Mouse (Mus musculus): ENCODE results near the gene Gucy1b1.

The Gucy1b1 gene

DNA sequence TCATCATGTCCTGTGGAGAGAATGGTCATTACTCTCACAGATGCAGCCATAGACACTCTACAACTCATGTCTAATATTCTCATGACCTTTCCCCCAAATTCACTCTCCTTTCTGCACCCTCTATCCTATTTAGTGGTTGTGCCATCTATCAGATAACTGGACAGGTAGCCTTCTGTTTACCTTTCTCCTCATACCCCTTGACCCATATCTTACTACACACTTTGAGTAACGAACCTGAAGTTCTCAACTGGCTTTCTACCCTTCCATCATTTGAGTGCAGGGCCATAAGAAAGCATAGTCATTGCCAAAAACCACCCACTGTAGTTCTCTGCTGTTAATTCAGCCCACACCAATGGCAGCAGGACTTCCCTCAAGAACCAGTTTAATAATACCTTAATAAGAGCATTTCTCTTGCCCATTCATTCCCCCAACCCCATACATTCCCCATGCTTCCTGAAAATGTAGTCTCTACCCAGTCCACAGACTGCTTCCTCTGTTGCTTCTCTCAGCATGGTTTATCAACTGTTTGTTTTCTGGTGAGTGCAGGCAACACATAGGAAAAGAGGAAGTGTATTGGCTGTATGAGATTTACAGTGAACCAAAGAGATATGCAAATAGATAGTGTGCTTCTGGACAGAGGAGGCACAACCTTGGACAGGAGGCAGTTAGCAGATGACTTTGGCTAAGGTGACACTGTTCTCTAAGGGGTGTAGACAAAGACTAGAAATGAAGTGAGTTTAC is 44.3 kb downstream of the Gucy1b1 start:
- no peak for DNase-seq

DNA sequence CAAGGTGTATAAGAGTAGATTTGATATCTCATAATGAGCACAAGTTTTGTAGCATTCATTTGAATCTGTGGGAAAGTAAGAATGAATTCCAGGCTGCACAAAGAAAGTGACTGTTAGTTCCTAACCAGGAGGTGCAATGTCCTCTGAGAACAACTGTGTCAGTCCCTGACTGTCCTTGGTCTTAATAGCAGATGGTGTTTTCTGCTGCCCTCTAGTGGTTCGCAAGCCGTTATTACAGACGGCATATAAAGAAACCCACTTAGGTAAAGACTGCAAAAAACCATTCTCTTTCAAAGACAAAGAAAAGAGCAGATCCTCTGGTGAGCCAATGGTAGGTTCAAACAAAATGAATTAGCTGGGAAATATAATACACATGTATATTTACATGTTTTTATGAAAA is 45.3 kb downstream of the Gucy1b1 start:
- peak; percentile 50 to 52 for DNase-seq

DNA sequence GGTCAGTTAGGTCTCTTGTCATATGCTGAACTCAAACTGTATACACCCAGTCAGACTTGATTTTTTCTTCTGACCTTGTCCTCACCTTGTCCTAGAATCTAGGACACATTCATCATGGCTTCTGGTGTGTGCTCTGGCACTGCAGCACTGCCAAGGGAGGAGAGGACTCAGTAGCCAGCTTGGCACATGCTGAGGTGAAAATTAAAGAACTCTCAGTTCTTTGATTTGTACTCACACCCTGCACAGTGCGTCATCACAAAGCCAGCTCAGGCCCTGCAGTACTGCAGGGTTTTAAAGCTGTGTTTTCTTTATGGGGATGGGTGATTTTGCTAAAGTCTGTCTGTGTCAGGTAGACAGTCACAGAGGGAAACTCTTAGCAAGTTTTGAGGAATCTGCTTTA is 47.2 kb downstream of the Gucy1b1 start:
- no peak for DNase-seq

DNA sequence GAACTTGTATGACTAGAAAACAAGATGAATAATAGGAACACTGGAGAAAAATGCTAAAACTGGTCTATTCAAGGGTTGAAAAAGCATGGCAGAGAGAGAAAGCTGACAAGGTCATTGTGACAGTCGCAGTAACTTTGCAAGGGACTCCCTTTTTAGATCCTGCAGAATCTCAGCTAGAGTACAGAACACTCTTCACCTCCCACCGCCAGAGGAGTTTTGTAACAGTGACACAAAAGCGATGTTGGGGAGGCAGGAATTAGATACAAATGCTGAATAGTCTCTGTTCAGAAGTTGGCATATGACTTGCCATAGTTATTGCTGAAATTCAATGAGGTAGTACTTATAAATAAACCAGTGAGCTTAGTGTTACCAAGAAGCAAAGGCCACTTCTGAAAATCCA is 51.4 kb downstream of the Gucy1b1 start:
- no peak for DNase-seq

DNA sequence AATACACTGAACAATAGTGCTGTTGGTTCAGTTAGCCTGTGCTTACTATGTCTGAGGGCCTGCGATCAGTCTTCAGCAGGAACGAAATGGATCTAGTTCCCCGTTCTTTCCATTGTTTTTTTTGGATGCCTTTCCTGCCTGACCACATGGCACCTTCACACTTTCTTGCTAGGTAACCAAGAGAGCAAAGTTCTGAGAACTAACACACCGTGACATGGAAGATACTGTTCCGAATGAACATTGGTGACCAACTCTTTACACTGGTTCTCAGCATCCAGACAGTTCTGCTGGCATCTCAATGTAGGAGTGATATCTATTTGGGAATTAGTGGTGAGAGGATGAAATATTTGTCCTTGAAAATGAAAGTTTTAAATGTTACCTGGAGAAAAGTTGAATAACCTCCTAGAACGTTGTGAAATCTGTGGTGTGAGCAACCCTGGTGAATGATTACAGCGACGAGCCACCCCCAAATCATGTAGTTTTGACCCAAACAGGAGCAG is 52.0 kb downstream of the Gucy1b1 start:
- DNase-seq = peak in 1 of 2 experiments; percentile 13

DNA sequence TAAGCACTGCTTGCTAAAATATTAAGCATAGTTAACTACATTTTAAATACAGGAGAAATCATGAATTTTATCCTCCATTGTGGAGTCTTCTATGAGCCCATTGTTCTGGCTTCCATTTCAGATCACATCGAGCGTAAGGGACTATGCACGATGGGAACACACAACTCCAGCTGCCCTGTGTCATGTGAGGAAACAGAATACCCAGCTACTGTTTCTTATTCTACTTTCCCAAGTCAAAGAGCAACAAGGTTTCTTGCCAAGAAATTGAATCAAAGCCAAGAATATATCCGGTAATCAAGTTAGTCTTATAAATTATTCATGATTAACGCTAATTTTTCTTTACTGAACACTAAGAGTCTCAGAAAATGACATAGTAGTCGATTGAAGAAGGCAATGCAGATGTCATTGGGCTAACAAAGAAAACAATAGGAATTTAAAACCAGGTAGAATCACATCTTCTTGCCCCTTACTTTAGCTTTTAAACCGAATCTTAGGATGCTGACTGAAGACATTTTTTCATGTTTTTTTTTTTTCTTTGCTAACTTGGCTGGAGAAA is 60.3 kb downstream of the Gucy1b1 start:
- no peak for DNase-seq

DNA sequence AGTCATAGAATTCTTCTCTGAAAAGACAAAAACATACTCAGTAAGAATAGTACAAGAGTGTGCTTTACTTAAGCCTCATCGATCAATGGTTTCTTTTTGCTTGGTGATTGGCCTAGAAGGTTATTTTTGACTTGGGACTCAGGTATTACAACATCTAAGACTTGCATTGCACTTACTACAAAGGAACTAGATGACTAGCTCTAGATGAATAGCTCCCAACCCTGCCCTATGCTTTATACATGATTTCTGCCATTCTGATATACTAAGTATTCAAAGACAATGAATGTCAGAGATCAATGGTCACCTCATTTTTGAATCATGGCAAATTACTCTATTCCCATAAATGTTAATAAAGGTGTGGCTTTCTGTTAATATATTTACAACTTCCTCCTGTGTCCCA is 67.5 kb downstream of the Gucy1b1 start:
- DNase-seq = no peak

DNA sequence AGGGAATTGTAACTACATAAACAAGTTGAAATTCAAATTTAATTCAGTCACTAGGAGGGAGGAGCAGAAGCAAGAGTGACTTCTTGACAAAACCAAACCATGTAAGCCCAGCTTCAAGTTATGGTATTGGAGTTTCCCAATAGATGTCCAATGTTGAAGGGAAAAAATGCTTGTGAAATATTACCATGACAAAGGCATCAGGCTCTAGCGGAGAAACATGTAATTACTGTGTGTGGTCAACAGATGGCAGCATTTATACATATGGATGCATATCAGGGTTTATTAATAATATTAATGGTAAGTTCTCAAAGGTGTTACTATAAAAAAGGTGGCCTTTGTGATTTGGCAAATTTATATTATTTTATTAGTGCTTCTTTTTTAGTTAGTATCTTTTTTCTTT is 78.5 kb downstream of the Gucy1b1 start:
- peak; percentile 34 to 40 for DNase-seq

DNA sequence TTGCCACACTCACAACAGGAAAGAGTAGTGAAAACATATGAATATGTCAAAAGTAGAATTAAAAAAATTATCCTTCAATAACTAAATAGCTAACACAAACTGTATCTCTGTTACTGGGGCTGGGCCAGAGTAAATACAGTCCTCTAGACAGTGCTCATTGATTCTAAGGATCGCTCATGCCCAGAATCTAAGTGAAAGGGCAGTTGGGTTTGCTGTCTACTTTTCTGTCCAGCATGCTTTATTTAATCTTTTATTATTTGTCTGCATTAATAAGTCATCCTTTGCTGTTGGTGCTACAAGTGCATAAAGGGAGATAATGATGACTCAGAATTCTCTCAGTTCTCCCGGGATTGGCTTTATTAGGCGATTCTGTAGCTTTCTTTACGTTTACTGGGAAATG is 79.1 kb downstream of the Gucy1b1 start:
- no peak for DNase-seq

DNA sequence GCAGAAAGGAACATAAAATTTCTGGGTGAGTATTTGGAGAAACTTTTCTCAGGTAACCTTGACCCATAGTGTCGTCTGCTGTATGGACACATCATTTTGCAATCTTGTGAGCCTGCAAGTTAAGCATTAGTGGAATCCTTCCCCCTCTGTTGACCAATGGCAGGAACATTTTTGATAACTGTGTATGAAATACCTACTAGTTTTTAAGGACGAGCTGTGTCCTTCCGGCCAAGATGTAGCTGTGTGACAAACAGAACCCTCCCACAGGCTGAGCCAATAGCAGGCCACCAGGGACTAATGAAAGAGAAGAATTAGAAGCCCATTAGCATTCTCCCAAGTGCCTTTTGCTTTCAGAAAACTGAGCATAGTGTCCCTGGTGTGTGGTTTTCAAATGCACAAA is 84.0 kb downstream of the Gucy1b1 start:
- DNase-seq = no peak

DNA sequence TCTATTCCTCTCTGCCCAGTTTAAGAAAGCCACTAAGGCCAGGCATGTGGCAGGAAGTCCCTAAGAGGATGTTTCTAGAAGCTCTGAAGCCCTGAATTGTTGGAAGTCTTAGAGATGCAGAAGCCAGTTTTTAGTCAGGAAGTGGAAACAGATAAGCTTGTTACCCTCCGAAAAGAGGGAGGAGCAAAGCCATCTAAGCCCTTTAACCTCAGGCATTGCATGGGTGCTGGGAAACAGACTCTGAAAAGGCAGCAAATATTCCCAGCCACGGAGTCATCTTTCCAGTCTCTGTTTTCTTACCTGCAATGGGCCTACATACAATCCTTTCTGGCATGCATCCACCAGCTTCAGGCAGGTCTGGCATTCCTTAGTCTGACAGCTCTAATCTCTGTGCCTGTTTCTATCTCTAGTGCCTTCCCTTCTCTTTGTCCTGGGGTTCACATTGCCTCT is 84.8 kb downstream of the Gucy1b1 start:
- peak in 1 of 2 experiments; percentile 4 for DNase-seq

DNA sequence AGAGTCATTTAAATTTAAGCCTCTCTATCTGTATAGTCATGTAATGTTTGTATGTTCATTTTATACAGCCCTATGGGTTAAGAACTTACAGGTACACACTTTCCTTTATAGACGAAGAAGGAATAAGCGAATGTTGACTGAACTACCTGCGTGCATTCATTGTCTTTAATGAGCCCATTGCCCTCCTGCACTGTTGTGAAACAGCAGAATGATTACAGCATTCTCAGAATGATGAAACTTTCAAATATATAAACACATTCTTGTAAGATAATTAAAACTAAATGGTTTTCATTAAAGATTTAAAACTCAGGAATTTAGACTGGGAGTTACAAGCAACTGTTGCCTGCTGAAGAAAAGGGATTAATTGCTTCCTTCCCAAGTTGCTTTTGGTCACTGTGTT is 86.9 kb downstream of the Gucy1b1 start:
- DNase-seq = no peak

DNA sequence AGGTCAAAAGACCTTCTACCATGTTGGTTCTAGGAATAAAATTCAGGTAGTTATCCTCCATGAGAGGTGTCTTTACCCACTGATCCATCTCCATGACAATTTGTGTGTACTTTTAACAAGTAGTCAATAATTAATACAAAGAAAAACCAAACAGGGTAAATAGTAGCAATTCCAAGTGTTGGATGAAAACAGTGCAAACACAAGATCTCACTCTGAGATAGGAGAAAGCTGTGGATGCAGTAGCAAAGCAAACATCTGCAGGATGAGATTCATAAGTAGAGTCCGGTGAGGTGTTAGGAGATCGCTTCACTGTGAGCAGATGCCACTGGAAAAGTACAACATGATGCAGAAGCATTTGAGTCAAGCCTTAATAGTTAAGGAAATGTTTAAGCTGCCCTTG is 88.4 kb downstream of the Gucy1b1 start:
- no peak for DNase-seq

DNA sequence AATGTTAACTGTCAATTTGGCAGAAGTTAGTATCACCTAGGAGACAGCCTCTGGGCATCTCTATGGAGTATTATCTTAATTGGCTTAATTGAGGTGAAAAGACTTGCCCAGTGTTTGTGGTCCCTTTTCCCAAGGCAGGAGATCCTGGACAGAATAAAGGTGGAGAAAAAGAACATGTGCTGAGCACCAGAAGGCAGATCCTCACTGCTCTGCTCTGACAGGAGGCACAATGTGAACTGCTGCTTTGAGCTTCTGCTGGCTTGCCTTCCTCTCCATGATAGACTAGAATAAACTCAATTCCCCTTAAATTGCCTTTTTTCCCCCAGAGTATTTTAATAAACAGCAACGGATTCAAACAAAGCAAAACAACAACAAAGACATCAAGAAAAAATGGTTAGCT is 89.4 kb downstream of the Gucy1b1 start:
- no peak for DNase-seq

DNA sequence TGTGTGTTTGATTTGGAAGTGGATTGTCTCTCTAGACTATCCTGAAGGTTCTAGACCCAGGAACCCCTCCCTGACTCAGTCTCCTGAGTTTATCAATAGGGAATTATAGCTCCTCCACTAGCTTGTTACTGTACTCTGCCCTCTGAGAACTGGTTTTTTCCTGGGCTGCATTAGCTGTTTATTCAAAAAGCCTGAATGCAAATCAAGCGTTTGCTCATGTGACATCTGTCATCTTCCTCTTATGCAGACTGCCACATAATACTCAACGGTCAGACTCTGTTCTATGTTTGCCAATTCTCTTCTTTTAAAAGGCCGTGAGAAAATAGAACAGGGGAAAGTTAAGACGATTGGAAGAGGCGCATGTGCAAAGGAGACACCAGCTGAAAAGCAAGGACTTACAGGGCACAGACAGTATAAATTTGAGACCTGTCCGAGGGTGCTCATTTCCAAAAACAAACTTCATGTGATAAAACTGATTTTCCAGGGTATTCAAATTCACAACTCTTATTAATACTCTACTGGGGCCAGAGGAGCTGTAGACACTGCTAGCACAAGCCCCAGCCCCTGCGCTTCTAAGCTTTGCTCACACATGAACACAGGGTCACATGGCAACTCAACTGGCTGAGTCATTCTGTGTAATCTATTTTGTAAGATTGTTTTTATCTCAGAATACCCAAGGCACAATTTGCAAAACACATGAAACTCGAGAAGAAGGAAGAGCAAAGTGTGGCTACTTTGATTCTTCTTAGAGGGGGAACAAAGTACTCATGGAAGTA is 91.2 kb downstream of the Gucy1b1 start:
- DNase-seq = no peak
